Mouse (Mus musculus) intestine, postnatal 0 days (tissue): ENCODE results near the gene Abcc12. TPM values are rescaled to one million over a fixed set of nuclear protein-coding genes. Genes with fewer than 3 reads are reported as not detected.

ENCODE experiments used
- ATAC-seq: fragments of 200-750 bp; cut with Nextera tagmentation; 2 replicates; pipeline ENCODE4 v1.8.0; 2017; ENCODE audit warnings: mild to moderate bottlenecking, moderate TSS enrichment, moderate library complexity
- H3K27ac ChIP-seq: fragments of 300-500 bp; sonication (generic); 2 replicates; pipeline ENCODE4 v1.5.1; 2014; ENCODE audit warnings: mild to moderate bottlenecking, low read depth, low read length, moderate library complexity
- H3K27me3 ChIP-seq: fragments of 300-500 bp; sonication (generic); replicated peaks from 2 replicates; pipeline ENCODE4 v1.6.1; 2014; ENCODE audit warnings: low read length, mixed read lengths; ENCODE audit not compliant: control insufficient read depth, insufficient read depth
- H3K36me3 ChIP-seq: fragments of 300-500 bp; sonication (generic); 2 replicates; pipeline ENCODE4 v1.6.1; 2014; ENCODE audit warnings: mild to moderate bottlenecking, moderate library complexity; ENCODE audit not compliant: control insufficient read depth, insufficient read depth
- H3K4me1 ChIP-seq: fragments of 300-500 bp; sonication (generic); replicated peaks from 2 replicates; pipeline ENCODE4 v1.6.1; 2014; ENCODE audit warnings: antibody characterized with exemption, low read length, mixed read lengths; ENCODE audit not compliant: control insufficient read depth, insufficient read depth
- H3K4me2 ChIP-seq: fragments of 300-500 bp; sonication (generic); replicated peaks from 2 replicates; pipeline ENCODE4 v1.6.1; 2014; ENCODE audit warnings: low read depth, mild to moderate bottlenecking, moderate library complexity
- H3K4me3 ChIP-seq: fragments of 300-500 bp; sonication (generic); 2 replicates; pipeline ENCODE4 v1.5.1; 2014; ENCODE audit warnings: low read depth, low read length
- H3K9ac ChIP-seq: fragments of 300-500 bp; sonication (generic); 2 replicates; pipeline ENCODE4 v1.6.1; 2014; ENCODE audit warnings: mild to moderate bottlenecking, low read depth, low read length
- H3K9me3 ChIP-seq: fragments of 300-500 bp; sonication (generic); 2 replicates; pipeline ENCODE4 v1.6.1; 2016; ENCODE audit warnings: mixed run types; ENCODE audit not compliant: control insufficient read depth
- CTCF ChIP-seq: sonication (generic); IDR thresholded peaks from 2 replicates; pipeline ENCODE4 v1.5.1; 2016; ENCODE audit warnings: low read depth, mild to moderate bottlenecking, control low read depth, antibody characterized with exemption, moderate library complexity
- WGBS: fragments of 180-500 bp; shearing (Covaris S2); extraction: QIAGEN DNeasy Blood & Tissue Kit; methylation state at CpG from one replicate; pipeline ENCODE4 v1.1.7; 2014; 5-methylcytosine and 5-hydroxymethylcytosine counted together
- polyA plus RNA-seq: library from polyadenylated mRNA; unstranded; fragments of >200 nt; fragmentation: Nextera tagmentation; extraction: Ambion mirVana; gene quantifications from 2 replicates; pipeline ENCODE4 v1.2.1, GENCODE M21; 2015

Abcc12 gene
- polyA plus RNA-seq = 0.07 TPM in 1 of 2 replicates, not detected in the other

DNA sequence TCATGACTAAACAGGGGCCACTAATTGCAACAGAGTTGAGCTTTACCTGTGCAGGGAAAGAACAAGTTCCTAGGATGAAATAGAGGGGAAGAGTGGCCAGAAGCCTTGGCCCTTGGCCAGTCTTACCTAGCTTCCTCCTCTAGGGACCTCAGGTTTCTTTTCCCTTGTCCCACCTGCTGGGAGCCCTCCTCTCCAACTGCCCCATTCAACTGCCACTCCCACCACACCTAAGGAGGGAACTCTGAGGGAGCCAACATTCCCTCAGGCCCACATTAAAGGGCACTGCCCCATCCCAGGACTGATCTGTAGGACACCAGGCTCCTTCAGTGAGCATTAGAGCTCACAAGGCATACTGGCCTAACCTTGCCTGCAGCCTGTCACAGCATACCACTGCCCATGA, at the start of gene Abcc12:
TSS of gene Abcc12 (minus strand) at position 229 of the 400 bp plus-strand sequence.
- no peaks in the 10 kb centered on the region for H3K36me3 ChIP-seq
- H3K27ac ChIP-seq = no peak within 1 kb of the TSS
- no peak within 1 kb of the TSS for H3K9ac ChIP-seq
- no peak for TF ChIP-seq CTCF
- ATAC-seq = no peak
- no peaks in the 10 kb centered on the region for H3K27me3 ChIP-seq
- no peak within 1 kb of the TSS for H3K4me2 ChIP-seq
- H3K4me3 ChIP-seq = no peak within 1 kb of the TSS
- no peaks in the 10 kb centered on the region for H3K9me3 ChIP-seq
- H3K4me1 ChIP-seq = no peaks in the 10 kb centered on the region

DNA sequence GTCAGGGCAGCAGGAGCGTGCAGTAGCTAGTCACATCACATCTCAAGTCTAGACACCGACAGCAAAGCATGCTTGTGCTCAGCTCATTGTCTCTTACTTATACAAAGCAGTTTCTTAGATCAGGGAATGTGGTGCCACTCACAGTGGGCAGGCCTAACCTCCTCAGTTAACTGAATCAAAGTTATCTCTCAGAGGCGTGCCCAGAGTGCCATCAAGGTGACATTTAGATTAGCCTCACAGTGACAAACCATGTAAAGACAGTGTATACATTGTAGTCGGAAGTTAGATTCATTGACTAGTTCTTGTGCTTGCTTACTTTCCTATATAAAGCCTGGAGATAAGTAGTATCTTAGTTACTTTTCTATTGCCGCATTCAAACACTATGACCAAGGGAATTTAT, 49.7 kb upstream of the Abcc12 start:
- Histone ChIP-seq H3K27ac (no peak overlapping the region), H3K36me3 (peaks cover 16% of the 10 kb centered on the region), H3K4me3 (no peak overlapping the region), H3K27me3 (no peaks in the 10 kb centered on the region), H3K4me2 (no peak overlapping the region), H3K4me1 (peaks cover 5% of the 10 kb centered on the region), H3K9me3 (no peaks in the 10 kb centered on the region), H3K9ac (no peak overlapping the region)
- ATAC-seq = no peak
- WGBS = 67% methylated on average over 5 of the region's 5 CpGs
- TF ChIP-seq CTCF = no peak

- peak overlapping the region; percentile 67 for H3K4me3 ChIP-seq
- H3K9me3 ChIP-seq = no peaks in the 10 kb centered on the region
- peaks cover 5% of the 10 kb centered on the region for H3K4me1 ChIP-seq
- no peak for TF ChIP-seq CTCF
- WGBS = 19% methylated on average over 7 of the region's 7 CpGs
- ATAC-seq = no peak
- peak overlapping the region; percentile 74 for H3K9ac ChIP-seq
- H3K4me2 ChIP-seq = peak overlapping the region; percentile 82
- no peak overlapping the region for H3K27ac ChIP-seq
- H3K27me3 ChIP-seq = no peaks in the 10 kb centered on the region
- no peaks in the 10 kb centered on the region for H3K36me3 ChIP-seq
These were observed 44.4 kb upstream of the Abcc12 start for GRCm38 (mm10) chr8:86624915-86625314.

- peak within 1 kb of the TSS; percentile 84 for H3K27ac ChIP-seq
- TF ChIP-seq CTCF = no peak
- no peaks in the 10 kb centered on the region for H3K27me3 ChIP-seq
- H3K4me2 ChIP-seq = peak within 1 kb of the TSS; percentile 82
- H3K4me3 ChIP-seq = peak within 1 kb of the TSS; percentile 67
- WGBS = under 1% methylated on average over 60 of the region's 62 CpGs
- H3K36me3 ChIP-seq = no peaks in the 10 kb centered on the region
- H3K9ac ChIP-seq = peak within 1 kb of the TSS; percentile 74
- H3K4me1 ChIP-seq = peaks cover 5% of the 10 kb centered on the region
- peak; percentile 99 for ATAC-seq
- no peaks in the 10 kb centered on the region for H3K9me3 ChIP-seq
These were observed 43.6 kb upstream of the Abcc12 start, which contains the start of gene Lonp2 for GRCm38 (mm10) chr8:86623911-86624731. Gene Lonp2, plus strand, starts transcription at chr8:86624043.

DNA sequence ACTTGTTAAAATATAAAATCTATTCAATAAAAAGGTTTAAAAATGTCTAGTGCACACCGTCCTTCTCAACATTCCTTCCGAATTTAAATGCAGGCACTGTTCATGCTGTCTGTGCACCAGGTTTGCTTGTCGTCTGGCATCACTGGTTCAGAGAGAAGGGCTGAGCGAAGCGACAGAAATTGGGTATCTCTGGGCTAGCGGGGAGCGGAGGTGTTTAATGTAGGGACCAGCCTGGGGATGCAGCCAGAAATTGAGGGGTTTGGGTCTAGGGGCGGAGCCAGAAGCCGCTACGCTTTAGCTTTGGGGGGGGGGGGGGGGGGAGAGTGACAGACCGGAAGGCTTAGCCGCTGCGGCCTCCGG, 43.0 kb upstream of the Abcc12 start:
- H3K9me3 ChIP-seq = no peaks in the 10 kb centered on the region
- H3K4me1 ChIP-seq = peaks cover 5% of the 10 kb centered on the region
- H3K27ac ChIP-seq = no peak overlapping the region; the same call in 1 of the 2 replicates
- peak; percentile 34; the same call in 1 of the 2 replicates for ATAC-seq
- H3K36me3 ChIP-seq = no peaks in the 10 kb centered on the region
- peak overlapping the region; percentile 31; the same call in 1 of the 2 replicates for H3K9ac ChIP-seq
- peak overlapping the region; percentile 82 for H3K4me2 ChIP-seq
- TF ChIP-seq CTCF = no peak
- under 1% methylated on average over 14 of the region's 14 CpGs for WGBS
- peak overlapping the region; percentile 67 for H3K4me3 ChIP-seq
- no peaks in the 10 kb centered on the region for H3K27me3 ChIP-seq

DNA sequence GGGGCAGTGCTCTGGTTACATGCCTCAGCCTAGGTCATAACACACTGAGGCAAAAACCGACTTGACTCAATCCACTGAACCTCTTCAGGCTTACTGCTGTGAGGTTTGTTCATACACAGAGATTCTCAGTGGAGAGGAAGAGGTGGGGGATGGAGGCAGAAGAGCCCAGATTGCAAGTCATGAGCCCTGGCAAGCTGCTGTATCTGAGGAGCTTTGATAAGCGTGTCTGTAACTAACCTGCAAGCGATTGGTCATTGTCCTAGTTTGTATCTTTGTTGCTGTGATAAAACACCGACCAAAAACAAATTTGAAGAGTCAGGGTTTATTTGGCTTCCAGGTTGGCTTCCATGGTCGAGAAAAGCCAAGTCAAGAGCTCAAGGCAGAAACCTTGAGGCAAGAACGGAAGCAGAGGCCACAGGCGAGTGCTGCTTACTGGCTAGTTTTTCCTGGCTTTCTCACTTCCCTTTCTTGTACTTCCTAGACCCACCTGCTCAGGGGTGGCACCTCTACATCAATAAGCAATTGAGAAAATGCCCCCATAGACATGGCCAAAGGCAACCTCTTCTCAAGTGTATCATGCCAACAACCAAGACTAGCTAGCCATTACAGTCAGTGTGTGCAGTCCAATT, 37.4 kb upstream of the Abcc12 start:
- H3K4me2 ChIP-seq = no peak overlapping the region
- H3K27ac ChIP-seq = no peak overlapping the region
- no peak for TF ChIP-seq CTCF
- ATAC-seq = no peak
- H3K27me3 ChIP-seq = no peaks in the 10 kb centered on the region
- no peak overlapping the region for H3K9ac ChIP-seq
- no peak overlapping the region for H3K4me3 ChIP-seq
- no peaks in the 10 kb centered on the region for H3K4me1 ChIP-seq
- WGBS = 71% methylated on average over 7 of the region's 7 CpGs
- H3K36me3 ChIP-seq = no peaks in the 10 kb centered on the region
- no peaks in the 10 kb centered on the region for H3K9me3 ChIP-seq
